Mouse (Mus musculus): ENCODE data around the gene March2. TPM values are rescaled to one million over a fixed set of nuclear protein-coding genes. Genes with fewer than 3 reads are reported as not detected.
A peak's percentile ranks its signal among the peaks of the same experiment; 100 is the strongest.

The March2 gene
- polyA plus RNA-seq, 1 experiment = 17.1 TPM

GRCm38 (mm10) chr17:33639743-33640142 is 78.7 kb downstream of the March2 start:
- H3K36me3 ChIP-seq (ENCODE audit: control insufficient read depth, insufficient read depth, low read length, poor library complexity, severe bottlenecking) = no peaks in the 10 kb centered on the region
- TF ChIP-seq POLR2A (IDR thresholded peaks at IDR 0.05; ENCODE audit: insufficient read depth, low read length) = no peak
- 0 out of 2 replicates have a peak, but pooled peaks have one; percentile 16 for TF ChIP-seq EP300 (IDR thresholded peaks at IDR 0.05; ENCODE audit: insufficient read depth, low read depth, low read length)
- TF ChIP-seq CTCF (IDR thresholded peaks at IDR 0.05; ENCODE audit: low read depth, low read length) = no peak
- no peaks in the 10 kb centered on the region for H3K4me1 ChIP-seq (ENCODE audit: control insufficient read depth, insufficient read depth, low read length)
- H3K27ac ChIP-seq (ENCODE audit: insufficient read depth, low read length) = peak overlapping the region; percentile 26; the same call in 1 of the 2 replicates
- H3K27me3 ChIP-seq (ENCODE audit: control insufficient read depth, insufficient read depth, low read length, poor library complexity, severe bottlenecking) = no peaks in the 10 kb centered on the region
- no peak overlapping the region for H3K4me3 ChIP-seq (ENCODE audit: low read depth, low read length)
- H3K9me3 ChIP-seq (replicated peaks; ENCODE audit: control insufficient read depth, insufficient read depth, low read length, poor library complexity, severe bottlenecking) = no peaks in the 10 kb centered on the region
- H3K9ac ChIP-seq (ENCODE audit: low read depth, poor library complexity, severe bottlenecking) = no peak overlapping the region

GRCm38 (mm10) chr17:33637516-33638276 is 80.8 kb downstream of the March2 start, which contains the start of gene Pram1:
TSS of gene Pram1 (plus strand) at chr17:33638056.
- Histone ChIP-seq H3K36me3 (ENCODE audit: control insufficient read depth, insufficient read depth, low read length, poor library complexity, severe bottlenecking) (no peaks in the 10 kb centered on the region), H3K4me3 (ENCODE audit: low read depth, low read length) (no peak within 1 kb of the TSS), H3K4me1 (ENCODE audit: control insufficient read depth, insufficient read depth, low read length) (no peaks in the 10 kb centered on the region), H3K27ac (ENCODE audit: insufficient read depth, low read length) (no peak within 1 kb of the TSS), H3K9me3 (replicated peaks; ENCODE audit: control insufficient read depth, insufficient read depth, low read length, poor library complexity, severe bottlenecking) (no peaks in the 10 kb centered on the region), H3K9ac (ENCODE audit: low read depth, poor library complexity, severe bottlenecking) (no peak within 1 kb of the TSS), H3K27me3 (ENCODE audit: control insufficient read depth, insufficient read depth, low read length, poor library complexity, severe bottlenecking) (no peaks in the 10 kb centered on the region)
- no peak for TF ChIP-seq EP300 (IDR thresholded peaks at IDR 0.05; ENCODE audit: insufficient read depth, low read depth, low read length)
- no peak for TF ChIP-seq CTCF (IDR thresholded peaks at IDR 0.05; ENCODE audit: low read depth, low read length)
- no peak for TF ChIP-seq POLR2A (IDR thresholded peaks at IDR 0.05; ENCODE audit: insufficient read depth, low read length)

DNA sequence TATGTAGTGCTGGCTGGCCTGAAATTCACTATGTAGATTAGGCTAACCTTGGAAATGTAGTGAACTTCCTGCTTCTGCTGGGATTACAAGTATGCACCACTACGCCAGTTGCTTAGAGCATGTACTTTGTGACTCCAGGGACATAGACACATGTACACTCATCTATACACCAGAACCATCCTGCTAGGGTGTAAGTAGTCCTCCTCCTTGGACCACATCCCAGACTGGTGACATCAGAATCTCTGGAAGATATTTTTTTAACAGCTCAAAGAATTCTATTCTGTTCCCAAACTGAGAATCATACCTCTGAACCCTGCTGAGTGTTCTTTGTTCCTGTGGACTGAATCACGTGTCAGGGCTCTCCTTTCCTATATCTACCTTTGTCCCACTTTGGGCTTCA is 81.4 kb downstream of the March2 start:
- Histone ChIP-seq H3K4me3 (ENCODE audit: low read depth, low read length) (no peak overlapping the region), H3K27me3 (ENCODE audit: control insufficient read depth, insufficient read depth, low read length, poor library complexity, severe bottlenecking) (no peaks in the 10 kb centered on the region), H3K27ac (ENCODE audit: insufficient read depth, low read length) (no peak overlapping the region), H3K4me1 (ENCODE audit: control insufficient read depth, insufficient read depth, low read length) (no peaks in the 10 kb centered on the region), H3K36me3 (ENCODE audit: control insufficient read depth, insufficient read depth, low read length, poor library complexity, severe bottlenecking) (no peaks in the 10 kb centered on the region), H3K9me3 (replicated peaks; ENCODE audit: control insufficient read depth, insufficient read depth, low read length, poor library complexity, severe bottlenecking) (no peaks in the 10 kb centered on the region), H3K9ac (ENCODE audit: low read depth, poor library complexity, severe bottlenecking) (no peak overlapping the region)
- no peak for TF ChIP-seq EP300 (IDR thresholded peaks at IDR 0.05; ENCODE audit: insufficient read depth, low read depth, low read length)
- TF ChIP-seq CTCF (IDR thresholded peaks at IDR 0.05; ENCODE audit: low read depth, low read length) = no peak
- TF ChIP-seq POLR2A (IDR thresholded peaks at IDR 0.05; ENCODE audit: insufficient read depth, low read length) = no peak

Other genes with a start within 250 kb of the March2 start
- 12.7 and 15.8 TPM in 2 replicates for gene Adamts10, start 194.5 kb downstream of the March2 start, polyA plus RNA-seq (2011; ENCODE audit: insufficient read depth, insufficient read length, low read depth, missing spikeins)
- gene Myo1f, start 163.0 kb downstream of the March2 start, polyA plus RNA-seq (2011; ENCODE audit: insufficient read depth, insufficient read length, low read depth, missing spikeins) = 0.18 TPM in 1 of 2 replicates, not detected in the other
- 31.9 and 39.5 TPM in 2 replicates for gene Zfp414, start 89.6 kb downstream of the March2 start, polyA plus RNA-seq (2011; ENCODE audit: insufficient read depth, insufficient read length, low read depth, missing spikeins)
- not detected in 2 replicates for gene Pram1, start 80.6 kb downstream of the March2 start, polyA plus RNA-seq (2011; ENCODE audit: insufficient read depth, insufficient read length, low read depth, missing spikeins)
- gene Hnrnpm, start 31.8 kb downstream of the March2 start, polyA plus RNA-seq (2011; ENCODE audit: insufficient read depth, insufficient read length, low read depth, missing spikeins) = 607 and 610 TPM in 2 replicates
- gene Rab11b, start 41.9 kb upstream of the March2 start, polyA plus RNA-seq (2011; ENCODE audit: insufficient read depth, insufficient read length, low read depth, missing spikeins) = 57.9 and 73.6 TPM in 2 replicates
- 3.6 and 3.9 TPM in 2 replicates for gene Angptl4, start 63.2 kb upstream of the March2 start, polyA plus RNA-seq (2011; ENCODE audit: insufficient read depth, insufficient read length, low read depth, missing spikeins)
- 40.0 and 44.7 TPM in 2 replicates for gene Kank3, start 91.8 kb upstream of the March2 start, polyA plus RNA-seq (2011; ENCODE audit: insufficient read depth, insufficient read length, low read depth, missing spikeins)
- 3,700 and 3,844 TPM in 2 replicates for gene Rps28, start 105.9 kb upstream of the March2 start, polyA plus RNA-seq (2011; ENCODE audit: insufficient read depth, insufficient read length, low read depth, missing spikeins)
- gene Ndufa7, start 105.9 kb upstream of the March2 start, polyA plus RNA-seq (2011; ENCODE audit: insufficient read depth, insufficient read length, low read depth, missing spikeins) = 406 and 464 TPM in 2 replicates
- gene Cd320, start 124.4 kb upstream of the March2 start, polyA plus RNA-seq (2011; ENCODE audit: insufficient read depth, insufficient read length, low read depth, missing spikeins) = 30.6 and 35.7 TPM in 2 replicates
- gene Gm7029, start 155.2 kb upstream of the March2 start, polyA plus RNA-seq (2011; ENCODE audit: insufficient read depth, insufficient read length, low read depth, missing spikeins) = not detected in 2 replicates
- 155 and 186 TPM in 2 replicates for gene Kifc1, start 172.0 kb upstream of the March2 start, polyA plus RNA-seq (2011; ENCODE audit: insufficient read depth, insufficient read length, low read depth, missing spikeins)
- 16.7 and 19.1 TPM in 2 replicates for gene Platr17, start 186.5 kb upstream of the March2 start, polyA plus RNA-seq (2011; ENCODE audit: insufficient read depth, insufficient read length, low read depth, missing spikeins)
- gene Daxx, start 190.7 kb upstream of the March2 start, polyA plus RNA-seq (2011; ENCODE audit: insufficient read depth, insufficient read length, low read depth, missing spikeins) = 40.2 and 42.3 TPM in 2 replicates
- gene Tapbp, start 197.2 kb upstream of the March2 start, polyA plus RNA-seq (2011; ENCODE audit: insufficient read depth, insufficient read length, low read depth, missing spikeins) = 81.0 and 97.3 TPM in 2 replicates
- 14.8 and 20.7 TPM in 2 replicates for gene Zbtb22, start 197.2 kb upstream of the March2 start, polyA plus RNA-seq (2011; ENCODE audit: insufficient read depth, insufficient read length, low read depth, missing spikeins)
- 34.7 and 37.5 TPM in 2 replicates for gene Rgl2, start 210.9 kb upstream of the March2 start, polyA plus RNA-seq (2011; ENCODE audit: insufficient read depth, insufficient read length, low read depth, missing spikeins)
- gene Pfdn6, start 221.7 kb upstream of the March2 start, polyA plus RNA-seq (2011; ENCODE audit: insufficient read depth, insufficient read length, low read depth, missing spikeins) = 146 and 152 TPM in 2 replicates
- gene Wdr46, start 222.0 kb upstream of the March2 start, polyA plus RNA-seq (2011; ENCODE audit: insufficient read depth, insufficient read length, low read depth, missing spikeins) = 25.3 and 30.2 TPM in 2 replicates
- gene B3galt4, start 232.8 kb upstream of the March2 start, polyA plus RNA-seq (2011; ENCODE audit: insufficient read depth, insufficient read length, low read depth, missing spikeins) = 3.6 and 4.2 TPM in 2 replicates
- 18.3 and 19.0 TPM in 2 replicates for gene Vps52, start 237.1 kb upstream of the March2 start, polyA plus RNA-seq (2011; ENCODE audit: insufficient read depth, insufficient read length, low read depth, missing spikeins)
- 2,174 TPM in 2 replicates for gene Rps18, start 237.3 kb upstream of the March2 start, polyA plus RNA-seq (2011; ENCODE audit: insufficient read depth, insufficient read length, low read depth, missing spikeins)